ENCODE assay signal across 9 mouse cellular contexts in the genomic region with DNA sequence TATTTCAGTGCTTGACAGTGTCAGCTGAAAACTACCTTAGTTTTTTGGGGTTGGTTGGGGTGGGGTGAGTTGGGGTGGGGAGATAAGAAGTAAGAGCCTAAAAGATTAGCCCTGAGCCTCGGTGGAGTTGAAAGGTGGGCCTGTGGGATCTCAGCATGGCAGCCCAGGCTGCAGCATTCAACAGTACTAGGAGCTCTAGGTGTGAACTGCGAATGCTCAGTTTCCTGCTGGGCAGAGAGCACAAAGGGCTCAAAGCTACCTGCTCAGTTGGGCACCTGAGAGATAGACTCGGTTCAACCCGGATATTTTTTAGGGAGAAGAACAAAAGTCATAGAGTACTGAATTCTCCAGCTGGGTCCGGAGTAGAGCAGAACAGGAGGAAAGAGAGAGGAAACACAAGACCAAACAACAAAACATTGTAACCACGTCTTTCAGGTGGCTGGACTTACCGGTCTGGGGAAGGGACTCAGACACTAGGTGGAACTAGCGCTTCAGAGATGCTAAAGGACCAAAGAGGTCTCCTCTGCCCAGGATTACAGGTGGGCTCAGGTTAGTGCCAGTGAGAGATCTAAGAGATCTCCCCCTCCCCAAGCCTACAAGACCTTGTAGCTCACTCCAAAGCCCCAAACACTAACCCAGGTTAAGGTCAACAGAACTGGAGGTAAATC. TPM values are rescaled to one million over a fixed set of nuclear protein-coding genes. Genes with fewer than 3 reads are reported as not detected.
DNase-seq lines count a peak whose midpoint lies in the region; ATAC-seq lines count a peak whose summit lies in the region.
"Had no signal": no experiment of that assay in that cellular context is flagged by ENCODE, and none has a peak within 500 bp of the region (broad histone marks: within the 10 kb centered on the region; RNA-seq: fewer than 3 reads in every experiment).

No protein-coding gene starts in this region.

- H3K4me2 ChIP-seq in limb, embryonic 11.5 days (ENCODE audit: low read depth, severe bottlenecking) = peak overlapping the region; percentile 73

- H3K9ac ChIP-seq in limb, embryonic 11.5 days (ENCODE audit: low read length) = no peak overlapping the region

- no peaks in the 10 kb centered on the region for H3K9me3 ChIP-seq in limb, embryonic 11.5 days (ENCODE audit: control insufficient read depth, low read length)

- no peaks in the 10 kb centered on the region for H3K4me1 ChIP-seq in limb, embryonic 11.5 days (ENCODE audit: control insufficient read depth, insufficient read depth, low read length)

- WGBS in limb, embryonic 11.5 days = 7% methylated on average over 8 of the region's 8 CpGs

- DNase-seq in frontal cortex, postnatal 36 days (ENCODE audit: low spot score in 2 of 2) = peak; percentile 9 to 39
- DNase-seq in frontal cortex, postnatal 14 days (ENCODE audit: low spot score in 2 of 2) = no peak
- DNase-seq in right cerebral cortex, postnatal 25 days = peak; percentile 14
- no peak for DNase-seq in right cerebral cortex, postnatal 4 days
- no peak for DNase-seq in limb, embryonic 11.5 days (ENCODE audit: low spot score)
- no peak for DNase-seq in retina, postnatal 1 day
- no peak for DNase-seq in liver
- no peak for DNase-seq in Muller cell, postnatal 12 days (ENCODE audit: inconsistent ontology term)

- no peak overlapping the region for H3K4me3 ChIP-seq in limb, embryonic 11.5 days (ENCODE audit: low read depth, low read length)

- peaks cover 10% of the 10 kb centered on the region for H3K27me3 ChIP-seq in limb, embryonic 11.5 days (ENCODE audit: control insufficient read depth, insufficient read depth, low read length)

- no peak for ATAC-seq in limb, embryonic 11.5 days (ENCODE audit: insufficient number of reproducible peaks, low FRiP score, low TSS enrichment, low read depth)

- no peak overlapping the region for H3K27ac ChIP-seq in limb, embryonic 11.5 days (replicated peaks; ENCODE audit: low read depth, low read length)

- H3K36me3 ChIP-seq in limb, embryonic 11.5 days (ENCODE audit: control insufficient read depth, insufficient read depth, low read length) = no peaks in the 10 kb centered on the region

RNA-seq across cellular contexts. Expression of a gene that starts 1.0 kb away (rescaled TPM):
- polyA plus RNA-seq in limb, embryonic 11.5 days (2014; fragmentation: Nextera tagmentation; extraction: Ambion mirVana) = 0.09 and 0.23 TPM in 2 replicates
- polyA plus RNA-seq: C2C12 had no signal

Comparison
In these comparisons a context has a peak if more than half of its experiments do, and no peak if none do; other contexts are left out.
1. DNase-seq: peak in frontal cortex, postnatal 36 days (2 of 2) and right cerebral cortex, postnatal 25 days (single experiment); none in frontal cortex, postnatal 14 days (0 of 2), right cerebral cortex, postnatal 4 days (single experiment), limb, embryonic 11.5 days (single experiment), retina, postnatal 1 day (single experiment), liver (single experiment) and Muller cell, postnatal 12 days (single experiment).